Mouse (Mus musculus): ENCODE measurements around the gene Ttc14. TPM values are rescaled to one million over a fixed set of nuclear protein-coding genes. Genes with fewer than 3 reads are reported as not detected.

Gene Ttc14
- 31.5 and 38.5 TPM in 2 replicates for polyA plus RNA-seq (2012; rRNA removed)

DNA sequence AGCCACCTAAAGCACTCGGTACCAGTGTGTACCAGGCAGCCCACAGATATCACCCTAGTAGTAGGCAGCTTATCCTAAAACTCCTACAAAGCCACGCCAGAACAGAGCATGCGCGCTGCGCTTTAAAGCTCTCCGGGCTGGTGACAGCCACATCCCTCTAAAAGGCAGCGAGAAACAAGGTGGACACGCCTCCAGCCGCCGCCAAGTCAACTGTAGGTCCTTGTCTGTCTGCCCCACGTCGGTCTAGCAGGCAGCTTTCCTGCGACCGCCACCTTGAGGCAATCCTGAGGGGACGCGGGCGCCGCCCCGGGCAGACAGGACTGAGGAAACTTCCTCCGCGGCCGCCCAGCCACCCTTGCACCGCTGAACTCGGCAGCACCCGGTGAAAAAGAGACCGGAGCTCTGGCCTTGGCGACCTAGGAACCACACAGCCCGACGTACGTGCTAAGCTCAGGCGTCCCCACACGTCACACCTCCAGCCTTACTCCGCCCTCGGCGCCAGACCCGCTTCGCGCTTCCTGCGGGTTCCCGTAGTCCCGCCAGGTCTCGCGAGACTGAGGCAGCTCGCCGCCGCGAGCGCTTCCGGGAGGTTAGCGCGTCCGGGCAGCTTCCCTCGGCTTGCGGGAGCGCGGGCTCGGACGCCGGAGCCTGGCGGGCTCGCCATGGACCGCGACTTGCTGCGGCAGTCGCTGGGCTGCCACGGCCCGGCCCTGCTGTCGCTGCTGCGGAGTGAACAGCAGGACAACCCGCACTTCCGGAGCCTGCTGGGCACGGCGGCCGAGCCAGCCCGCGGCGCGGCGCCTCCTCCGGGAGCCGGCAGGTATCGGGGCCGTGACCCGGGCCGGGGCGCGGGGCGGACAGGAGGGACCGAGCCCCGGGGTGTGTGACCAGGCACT is at the start of gene Ttc14:
TSS of gene Ttc14 (plus strand) at position 216 of the 896 bp plus-strand sequence.

DNA sequence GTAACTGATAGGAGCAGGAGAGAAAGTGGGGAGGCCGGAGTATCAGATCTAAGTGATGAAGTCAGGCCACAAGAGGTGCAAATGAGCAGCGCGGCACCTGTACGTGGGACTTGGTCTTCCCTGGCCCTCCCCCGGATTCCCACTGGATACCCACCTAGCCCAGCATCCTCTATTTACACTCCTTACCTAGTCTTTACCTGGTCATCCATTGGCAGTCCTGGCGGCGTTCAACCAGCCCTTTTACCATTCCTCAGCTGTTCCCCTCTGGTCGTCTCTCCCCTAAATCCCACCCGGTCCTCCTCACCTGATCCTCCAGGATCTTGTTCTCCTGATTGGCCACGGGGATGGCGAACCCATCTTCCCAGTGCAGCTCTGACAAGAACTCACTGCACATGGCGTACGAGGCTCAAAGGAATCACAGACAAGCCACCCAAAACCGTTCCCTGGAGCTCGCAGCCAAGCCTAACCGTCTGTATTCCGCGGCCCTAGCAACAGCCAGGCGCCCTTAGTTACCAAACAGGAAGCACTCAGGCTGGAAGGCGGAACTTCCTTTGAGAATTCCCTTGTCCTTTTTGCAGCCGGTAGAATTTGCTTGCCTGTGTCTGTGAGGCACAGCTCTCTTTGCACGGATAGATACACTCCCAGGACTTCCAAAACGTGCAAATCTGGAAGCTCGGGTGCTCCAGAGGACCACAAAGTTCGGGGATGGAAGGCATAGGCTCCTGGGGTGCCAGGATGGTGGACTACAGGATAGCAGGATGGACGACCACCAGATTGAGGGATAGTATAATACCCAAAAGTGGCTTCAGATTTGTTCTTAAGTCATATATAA is 44.4 kb downstream of the Ttc14 start, which contains the start of gene Ccdc39:
TSS of gene Ccdc39 (minus strand) at position 510 of the 832 bp plus-strand sequence.

Other genes with a start within 250 kb of the Ttc14 start
- 12.0 and 15.3 TPM in 2 replicates for gene Ccdc39, start 44.5 kb downstream of the Ttc14 start, polyA plus RNA-seq (2012; rRNA removed)
- gene Fxr1, start 220.1 kb downstream of the Ttc14 start, polyA plus RNA-seq (2012; rRNA removed): 114 and 141 TPM in 2 replicates